Comparison of ENCODE assay signal across 8 mouse cellular contexts in genomic region chr14:98168039-98168907, GRCm38 (mm10). TPM values are rescaled to one million over a fixed set of nuclear protein-coding genes. Genes with fewer than 3 reads are reported as not detected.
DNase-seq lines count a peak whose midpoint lies in the region; ATAC-seq and TF ChIP-seq lines count a peak whose summit lies in the region.

No protein-coding gene starts in this region.

- peak overlapping the region; percentile 96 for H3K27ac ChIP-seq in embryonic facial prominence, embryonic 10.5 days (replicated peaks)
- peak overlapping the region; percentile 84 for H3K27ac ChIP-seq in heart, embryonic 12.5 days (ENCODE audit: poor library complexity, severe bottlenecking)
- peak overlapping the region; percentile 93 for H3K27ac ChIP-seq in kidney, embryonic 15.5 days
- H3K27ac ChIP-seq in lung, embryonic 14.5 days (ENCODE audit: low read depth), result peak overlapping the region; percentile 84
- H3K27ac ChIP-seq in olfactory bulb, adult 2 months (ENCODE audit: insufficient read depth, low read depth, low read length), result no peak overlapping the region

- WGBS in embryonic facial prominence, embryonic 10.5 days, result under 1% methylated on average over 48 of the region's 48 CpGs
- WGBS in heart, embryonic 12.5 days, result under 1% methylated on average over 47 of the region's 48 CpGs
- WGBS in kidney, embryonic 15.5 days, result under 1% methylated on average over 48 of the region's 48 CpGs
- under 1% methylated on average over 48 of the region's 48 CpGs for WGBS in lung, embryonic 14.5 days
- under 1% methylated on average over 46 of the region's 48 CpGs for WGBS in olfactory bulb, adult 2 months

- H3K4me3 ChIP-seq in embryonic facial prominence, embryonic 10.5 days, result peak overlapping the region; percentile 93
- H3K4me3 ChIP-seq in heart, embryonic 12.5 days, result peak overlapping the region; percentile 69
- peak overlapping the region; percentile 73 for H3K4me3 ChIP-seq in kidney, embryonic 15.5 days (replicated peaks)
- peak overlapping the region; percentile 72 for H3K4me3 ChIP-seq in lung, embryonic 14.5 days (ENCODE audit: low read depth, low read length)
- peak overlapping the region; percentile 67 for H3K4me3 ChIP-seq in olfactory bulb, adult 2 months (ENCODE audit: insufficient read depth, low read depth, low read length)

- H3K4me1 ChIP-seq in embryonic facial prominence, embryonic 10.5 days, result peaks cover 35% of the 10 kb centered on the region
- H3K4me1 ChIP-seq in heart, embryonic 12.5 days (replicated peaks), result peaks cover 14% of the 10 kb centered on the region
- peaks cover 16% of the 10 kb centered on the region for H3K4me1 ChIP-seq in kidney, embryonic 15.5 days
- no peaks in the 10 kb centered on the region for H3K4me1 ChIP-seq in lung, embryonic 14.5 days (ENCODE audit: insufficient read depth)
- peaks cover 4% of the 10 kb centered on the region; the same call in 1 of the 2 replicates for H3K4me1 ChIP-seq in olfactory bulb, adult 2 months (ENCODE audit: control insufficient read depth, insufficient read depth, low read length)

- H3K9me3 ChIP-seq in embryonic facial prominence, embryonic 10.5 days, result no peaks in the 10 kb centered on the region
- H3K9me3 ChIP-seq in heart, embryonic 12.5 days (replicated peaks), result no peaks in the 10 kb centered on the region
- no peaks in the 10 kb centered on the region for H3K9me3 ChIP-seq in kidney, embryonic 15.5 days (replicated peaks)
- no peaks in the 10 kb centered on the region for H3K9me3 ChIP-seq in lung, embryonic 14.5 days (ENCODE audit: low read depth, low read length)

- ATAC-seq in heart, embryonic 12.5 days (ENCODE audit: insufficient number of reproducible peaks, low FRiP score), result peak; percentile 65
- peak; percentile 55 for ATAC-seq in kidney, embryonic 15.5 days (replicated peaks; ENCODE audit: low FRiP score)
- ATAC-seq in lung, embryonic 14.5 days (ENCODE audit: insufficient read depth), result peak; percentile 59

- H3K36me3 ChIP-seq in embryonic facial prominence, embryonic 10.5 days (replicated peaks), result no peaks in the 10 kb centered on the region
- H3K36me3 ChIP-seq in heart, embryonic 12.5 days, result no peaks in the 10 kb centered on the region
- no peaks in the 10 kb centered on the region for H3K36me3 ChIP-seq in kidney, embryonic 15.5 days
- no peaks in the 10 kb centered on the region for H3K36me3 ChIP-seq in lung, embryonic 14.5 days (ENCODE audit: insufficient read depth)

- DNase-seq in right cerebral cortex, adult 18-20 months, result peak; percentile 26
- DNase-seq in right cerebral cortex, postnatal 36 days (ENCODE audit: low spot score in 2 of 2), result no peak
- peak; percentile 81 for DNase-seq in embryonic facial prominence, embryonic 10.5 days (ENCODE audit: low spot score)
- peak; percentile 70 for DNase-seq in lung, embryonic 14.5 days
- peak; percentile 47 for DNase-seq in urinary bladder, postnatal 25 days (ENCODE audit: low spot score)

- no peak for TF ChIP-seq POLR2A in olfactory bulb, adult 2 months (IDR thresholded peaks at IDR 0.05; ENCODE audit: insufficient read depth, low read depth, low read length)

- peak overlapping the region; percentile 84 for H3K4me2 ChIP-seq in heart, embryonic 12.5 days
- peak overlapping the region; percentile 68 for H3K4me2 ChIP-seq in kidney, embryonic 15.5 days
- peak overlapping the region; percentile 77 for H3K4me2 ChIP-seq in lung, embryonic 14.5 days

- TF ChIP-seq CTCF in lung, embryonic 14.5 days (IDR thresholded peaks at IDR 0.05; ENCODE audit: low read depth), result no peak
- TF ChIP-seq CTCF in olfactory bulb, adult 2 months (IDR thresholded peaks at IDR 0.05; ENCODE audit: insufficient read depth, low read depth, low read length), result no peak

- peak overlapping the region; percentile 85 for H3K9ac ChIP-seq in heart, embryonic 12.5 days
- peak overlapping the region; percentile 90 for H3K9ac ChIP-seq in kidney, embryonic 15.5 days
- H3K9ac ChIP-seq in lung, embryonic 14.5 days, result peak overlapping the region; percentile 80

- no peaks in the 10 kb centered on the region for H3K27me3 ChIP-seq in embryonic facial prominence, embryonic 10.5 days (replicated peaks; ENCODE audit: low read depth, poor library complexity, severe bottlenecking)
- no peaks in the 10 kb centered on the region for H3K27me3 ChIP-seq in heart, embryonic 12.5 days (replicated peaks)
- H3K27me3 ChIP-seq in kidney, embryonic 15.5 days, result peaks cover 3% of the 10 kb centered on the region; the same call in 1 of the 2 replicates
- no peaks in the 10 kb centered on the region for H3K27me3 ChIP-seq in lung, embryonic 14.5 days (ENCODE audit: insufficient read depth, low read length)

RNA-seq across cellular contexts. Expression of gene Dach1, which starts 1.3 kb away (rescaled TPM):
- polyA plus RNA-seq in embryonic facial prominence, embryonic 10.5 days (2016; fragmentation: Nextera tagmentation; extraction: Ambion mirVana), result 9.4 and 9.7 TPM in 2 replicates
- polyA plus RNA-seq in heart, embryonic 12.5 days (2016; fragmentation: Nextera tagmentation; extraction: Ambion mirVana), result 3.3 and 3.4 TPM in 2 replicates
- polyA plus RNA-seq in kidney, embryonic 15.5 days (2015; fragmentation: Nextera tagmentation; extraction: Ambion mirVana), result 18.9 and 22.0 TPM in 2 replicates
- 13.3 and 15.6 TPM in 2 replicates for polyA plus RNA-seq in lung, embryonic 14.5 days (2014; fragmentation: Nextera tagmentation; extraction: Ambion mirVana)
- polyA plus RNA-seq in olfactory bulb, adult 2 months (2012; ENCODE audit: insufficient read depth, insufficient read length, low replicate concordance, missing spikeins), result not detected in 2 replicates

Comparison
In these comparisons a context has a peak if more than half of its experiments do, and no peak if none do; other contexts are left out.
1. DNase-seq: peak in right cerebral cortex, adult 18-20 months (single experiment), embryonic facial prominence, embryonic 10.5 days (single experiment), lung, embryonic 14.5 days (single experiment) and urinary bladder, postnatal 25 days (single experiment); none in right cerebral cortex, postnatal 36 days (0 of 2).
2. Peak in every context shown above with its lines, with median percentiles within 50 percentile points of each other: H3K4me3 ChIP-seq, ATAC-seq, H3K4me2 ChIP-seq and H3K9ac ChIP-seq.